Mouse (Mus musculus) gastrocnemius, adult 2 months (tissue): ENCODE results near the gene Strbp. TPM values are rescaled to one million over a fixed set of nuclear protein-coding genes. Genes with fewer than 3 reads are reported as not detected.

Experiments used
- DNase-seq: peaks from one replicate; pipeline ENCODE4 v3.0.0; 2022
- H3K27ac ChIP-seq: fragments of 200-600 bp; 2 replicates; pipeline ENCODE4 v1.8.1; 2022; ENCODE audit warnings: mild to moderate bottlenecking
- H3K4me3 ChIP-seq: fragments of 200-600 bp; 2 replicates; pipeline ENCODE4 v1.8.1; 2022; ENCODE audit warnings: mild to moderate bottlenecking, moderate library complexity
- CTCF ChIP-seq: fragments of 200-600 bp; IDR thresholded peaks from 2 replicates; pipeline ENCODE4 v1.8.1; 2022; ENCODE audit warnings: antibody characterized with exemption, mild to moderate bottlenecking, moderate library complexity
- intact Hi-C: fragments of 180-260 bp; cut with DNase I; formaldehyde crosslinking; loops from one replicate; pipeline ENCODE4 v1.15.1; 2025
- long read RNA-seq, 2 experiments: library from polyadenylated mRNA; stranded (forward); transcript quantifications; one replicate each; pipeline ENCODE4 v2.0.0; 2021
- total RNA-seq, 2 experiments: library from RNA; stranded (reverse); gene quantifications; 2 replicates each; pipeline ENCODE4 v1.2.3; 2021

The Strbp gene
- total RNA-seq = 10 to 100 TPM; 20.1 to 22.4 TPM
- long read RNA-seq, experiment 1, transcript Strbp-202 (18 exons, 3,144 nt) = major isoform, 13 of 42 reads
- long read RNA-seq, experiment 1, partial matches to known transcripts = 3 of 42 reads
- long read RNA-seq, experiment 1, other reads (novel, unspliced or antisense) = 26 of 42 reads
- long read RNA-seq, experiment 2, transcript Strbp-202 (18 exons, 3,144 nt) = major isoform, 5 of 20 reads
- long read RNA-seq, experiment 2, partial matches to known transcripts = 1 of 20 reads
- long read RNA-seq, experiment 2, other reads (novel, unspliced or antisense) = 14 of 20 reads

DNA sequence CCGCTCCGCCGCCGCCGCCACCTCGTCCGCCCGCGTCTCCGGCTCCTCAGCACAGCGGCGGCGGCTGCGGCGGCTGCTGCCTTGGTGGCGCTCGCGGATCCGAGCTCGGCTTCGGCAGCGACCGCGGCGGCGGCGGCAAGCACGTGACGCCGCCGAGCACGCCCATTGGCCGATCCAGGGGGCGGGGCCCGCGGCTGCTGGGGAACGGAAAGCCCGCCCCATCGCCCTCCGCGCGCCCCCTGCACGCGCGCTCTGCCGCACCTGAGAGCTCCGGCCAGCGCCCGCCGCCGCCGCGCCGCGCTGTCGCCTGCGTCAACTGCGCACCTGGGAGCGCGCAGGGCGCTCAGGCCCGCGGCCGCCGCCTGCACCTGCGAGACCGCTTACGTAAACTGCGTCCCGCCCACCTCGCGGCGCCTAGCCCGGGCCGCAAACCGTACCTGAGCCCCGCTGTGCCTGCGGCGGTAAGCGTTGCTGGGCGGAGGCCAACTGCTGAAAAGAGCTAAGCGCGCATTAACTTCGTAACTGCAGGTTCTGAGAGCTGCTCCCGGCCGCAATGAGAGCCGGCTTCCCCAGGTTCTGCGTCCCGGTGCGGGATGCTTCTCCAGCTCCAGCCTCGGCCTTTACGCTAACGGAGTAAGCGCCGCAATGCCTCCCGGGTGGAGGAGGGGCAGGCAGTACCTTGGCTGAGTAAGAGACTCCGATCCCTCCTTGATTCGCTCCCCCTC is at the start of gene Strbp:
Gene Strbp (minus strand): TSS at position 630 of the 725 bp plus-strand sequence.
- Histone ChIP-seq H3K27ac (peak within 1 kb of the TSS; percentile 97), H3K4me3 (peak within 1 kb of the TSS; percentile 99)
- TF ChIP-seq CTCF = peak; percentile 18; the same call in 1 of the 2 replicates
- DNase-seq = peak; percentile 96
- intact Hi-C loops = loop anchor here (2.0 kb wide), 1 partner anchor 37 kb away; no protein-coding TSS in a partner anchor

GRCm38 (mm10) chr2:37751114-37751513 is 47.5 kb upstream of the Strbp start:
- H3K27ac ChIP-seq = no peak overlapping the region
- intact Hi-C loops = no loop called here
- no peak for DNase-seq
- H3K4me3 ChIP-seq = no peak overlapping the region
- TF ChIP-seq CTCF = no peak

DNA sequence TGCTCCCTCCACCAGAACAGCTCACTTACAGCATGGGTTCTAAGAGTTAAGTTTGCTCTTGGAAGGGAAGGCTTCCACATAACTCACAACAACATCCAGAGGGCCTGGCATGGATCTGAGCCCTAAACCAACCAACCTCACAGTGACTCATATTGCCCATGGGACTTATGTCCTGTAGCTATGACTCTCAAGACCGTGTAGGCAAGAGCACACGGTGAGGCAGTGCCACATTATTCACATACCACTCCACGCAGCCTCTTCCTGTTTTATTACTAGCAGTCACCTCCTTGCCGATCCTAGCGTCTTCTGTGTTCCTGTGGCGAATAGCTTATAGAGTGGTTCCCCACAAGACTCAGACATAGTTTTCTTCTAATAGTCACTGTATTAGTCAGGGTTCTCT is 45.7 kb upstream of the Strbp start:
- intact Hi-C loops = no loop called here
- DNase-seq = no peak
- Histone ChIP-seq H3K27ac (peak overlapping the region; percentile 75), H3K4me3 (no peak overlapping the region)
- no peak for TF ChIP-seq CTCF

- TF ChIP-seq CTCF = no peak
- peak; percentile 82 for DNase-seq
- peak overlapping the region; percentile 75 for H3K27ac ChIP-seq
- peak overlapping the region; percentile 19; the same call in 1 of the 2 replicates for H3K4me3 ChIP-seq
- intact Hi-C loops = no loop called here
These were observed 44.9 kb upstream of the Strbp start for GRCm38 (mm10) chr2:37748442-37749066.

DNA sequence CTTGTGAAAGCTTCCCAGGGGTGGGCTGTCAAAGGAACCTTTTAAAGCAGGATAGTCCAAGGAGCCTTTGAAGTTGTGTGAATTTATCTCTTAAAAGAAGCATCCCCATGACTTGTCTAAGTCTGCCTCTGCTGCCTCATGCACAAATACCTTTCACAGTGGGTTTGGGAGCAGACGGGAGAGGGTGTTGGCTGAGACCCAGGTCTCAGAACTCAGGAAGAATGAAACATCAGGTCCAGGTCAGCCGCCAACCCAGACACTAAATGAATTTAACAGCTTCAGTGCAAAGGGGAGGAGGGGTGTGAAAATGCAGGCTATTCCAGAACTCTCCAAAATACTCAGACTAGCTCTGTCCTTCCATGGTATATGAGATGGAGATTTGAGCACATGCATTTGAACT is 44.2 kb upstream of the Strbp start:
- DNase-seq = no peak
- intact Hi-C loops = no loop called here
- H3K27ac ChIP-seq = peak overlapping the region; percentile 75
- no peak overlapping the region; the same call in 1 of the 2 replicates for H3K4me3 ChIP-seq
- TF ChIP-seq CTCF = no peak

DNA sequence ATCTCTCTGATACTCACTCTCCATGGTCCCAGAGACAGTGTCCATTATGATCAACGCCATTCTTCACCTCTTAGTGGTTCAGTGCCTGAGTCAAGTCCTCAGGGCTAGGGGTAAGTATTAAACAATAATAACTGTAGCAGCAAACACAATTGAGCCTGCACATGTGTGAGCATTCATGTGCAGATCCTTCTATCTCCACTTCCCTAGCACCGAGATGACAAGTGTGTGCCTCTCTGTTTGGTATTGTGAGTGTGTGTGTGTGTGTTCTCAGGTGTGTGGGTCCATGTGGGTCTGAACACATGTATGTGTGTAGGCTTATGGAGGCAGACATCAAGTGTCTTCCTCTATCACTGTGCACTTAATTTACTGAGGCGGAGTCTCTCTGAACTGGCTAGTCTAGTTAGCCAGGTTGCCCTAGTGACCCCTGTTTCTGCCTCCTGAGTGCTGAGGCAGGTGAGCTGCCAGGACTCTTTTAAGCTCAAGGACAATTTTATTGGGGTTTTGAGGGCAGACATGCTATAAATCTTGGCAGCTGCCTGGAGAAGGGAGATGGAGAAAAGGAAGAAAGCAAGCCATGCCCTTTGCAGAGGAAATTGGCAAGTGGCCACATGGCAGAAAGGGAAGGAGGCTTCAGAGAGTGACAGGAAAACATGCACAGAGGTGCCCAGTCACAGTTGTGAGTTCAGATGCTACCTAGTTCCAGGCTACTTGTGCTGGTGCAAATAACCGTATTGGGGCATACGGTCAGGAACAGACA is 42.8 kb upstream of the Strbp start:
- H3K27ac ChIP-seq = no peak overlapping the region
- H3K4me3 ChIP-seq = no peak overlapping the region
- DNase-seq = no peak
- TF ChIP-seq CTCF = no peak
- intact Hi-C loops = no loop called here

DNA sequence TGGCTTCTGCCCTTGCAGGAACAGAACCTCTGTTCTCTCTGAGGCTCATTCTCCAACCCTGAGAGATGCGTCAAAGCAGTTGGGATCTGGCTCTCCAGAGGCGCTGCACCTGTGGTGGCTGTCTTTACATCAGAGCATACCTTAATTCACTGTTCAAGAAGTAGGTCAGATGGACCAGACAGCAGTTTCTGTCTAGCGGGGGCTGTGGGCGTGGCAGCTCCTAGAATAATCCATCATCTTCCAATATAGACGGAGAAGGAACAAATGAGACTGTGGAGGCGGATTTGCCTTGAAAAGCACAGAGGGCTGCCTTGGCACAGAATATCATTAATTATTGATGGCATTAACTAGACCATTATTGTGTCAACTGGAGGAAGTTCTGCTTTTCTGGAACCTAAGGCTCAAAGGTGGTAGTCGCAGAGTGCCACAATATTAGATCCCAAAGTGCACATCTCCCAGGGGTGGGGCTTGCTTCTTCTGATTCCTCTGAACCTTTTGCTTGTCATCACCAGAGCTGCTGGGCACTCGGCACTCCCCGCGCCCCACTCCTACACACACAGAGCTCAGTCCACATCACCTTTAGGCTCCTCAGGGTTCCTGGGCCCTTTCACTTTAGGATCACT is 41.2 kb upstream of the Strbp start:
- intact Hi-C loops = no loop called here
- TF ChIP-seq CTCF = no peak
- no peak for DNase-seq

GRCm38 (mm10) chr2:37741806-37742554 is 38.3 kb upstream of the Strbp start:
- peak; percentile 74 for DNase-seq
- TF ChIP-seq CTCF = peak; percentile 19; the same call in 1 of the 2 replicates
- peak overlapping the region; percentile 59 for H3K4me3 ChIP-seq
- intact Hi-C loops = loop anchor here (2.0 kb wide), 2 partner anchors 27 to 39 kb away; partner anchors contain the start of gene Strbp
- peak overlapping the region; percentile 88 for H3K27ac ChIP-seq

More for the DNA sequence above, 41.2 kb upstream of the Strbp start:
- no peak overlapping the region for H3K4me3 ChIP-seq
- no peak overlapping the region for H3K27ac ChIP-seq

DNA sequence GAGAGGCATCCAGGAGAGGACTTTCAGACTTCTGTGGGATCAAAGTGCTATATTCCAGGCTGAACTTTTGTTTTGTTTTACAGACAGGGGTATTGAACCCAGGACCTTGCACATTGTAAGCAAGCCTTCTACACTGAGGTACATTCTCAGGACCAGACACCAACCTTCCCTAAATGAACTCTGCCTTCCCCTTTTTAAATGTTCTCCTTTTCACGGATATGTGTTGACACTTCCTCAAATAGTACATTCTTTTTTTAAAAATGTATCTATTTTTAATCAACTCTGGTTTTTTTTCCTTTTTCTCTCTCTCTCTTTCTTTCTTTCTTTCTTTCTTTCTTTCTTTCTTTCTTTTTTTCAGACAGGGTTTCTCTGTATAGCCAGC is 32.1 kb upstream of the Strbp start:
- Histone ChIP-seq H3K4me3 (no peak overlapping the region), H3K27ac (no peak overlapping the region)
- intact Hi-C loops = no loop called here
- no peak for DNase-seq
- TF ChIP-seq CTCF = no peak

GRCm38 (mm10) chr2:37734979-37735806 is 31.5 kb upstream of the Strbp start:
- no peak for DNase-seq
- Histone ChIP-seq H3K4me3 (no peak overlapping the region; the same call in 1 of the 2 replicates), H3K27ac (no peak overlapping the region)
- intact Hi-C loops = no loop called here
- no peak for TF ChIP-seq CTCF
